Mouse (Mus musculus) liver, postnatal 0 days (tissue): ENCODE results near the gene Echs1. TPM values are rescaled to one million over a fixed set of nuclear protein-coding genes. Genes with fewer than 3 reads are reported as not detected.
A peak's percentile ranks its signal among the peaks of the same experiment; 100 is the strongest.

Source experiments
- ATAC-seq: fragments of 200-750 bp; cut with Nextera tagmentation; 2 replicates; pipeline ENCODE4 v1.8.0; 2017; ENCODE audit warnings: mild to moderate bottlenecking, moderate library complexity
- DNase-seq: peaks from one replicate; pipeline ENCODE4 v3.0.0-alpha.2; 2016
- H3K27ac ChIP-seq: fragments of 300-500 bp; sonication (generic); 2 replicates; pipeline ENCODE4 v1.5.1; 2014; ENCODE audit warnings: antibody characterized with exemption, moderate library complexity, mild to moderate bottlenecking, low read depth
- H3K27me3 ChIP-seq: fragments of 300-500 bp; sonication (generic); 2 replicates; pipeline ENCODE4 v1.6.1; 2014; ENCODE audit warnings: low read length, control low read depth, mixed read lengths; ENCODE audit not compliant: insufficient read depth
- H3K36me3 ChIP-seq: fragments of 300-500 bp; sonication (generic); replicated peaks from 2 replicates; pipeline ENCODE4 v1.6.1; 2014; ENCODE audit warnings: mild to moderate bottlenecking, control low read depth, low read length, moderate library complexity, mixed read lengths; ENCODE audit not compliant: insufficient read depth
- H3K4me1 ChIP-seq: fragments of 300-500 bp; sonication (generic); 2 replicates; pipeline ENCODE4 v1.6.1; 2014; ENCODE audit warnings: antibody characterized with exemption, mild to moderate bottlenecking, control low read depth; ENCODE audit not compliant: insufficient read depth
- H3K4me2 ChIP-seq: fragments of 300-500 bp; sonication (generic); 2 replicates; pipeline ENCODE4 v1.6.1; 2014; ENCODE audit warnings: low read depth, mild to moderate bottlenecking, low read length, moderate library complexity, mixed read lengths
- H3K4me3 ChIP-seq: fragments of 300-500 bp; sonication (generic); 2 replicates; pipeline ENCODE4 v1.5.1; 2014; ENCODE audit warnings: low read depth, low read length
- H3K9ac ChIP-seq: fragments of 300-500 bp; sonication (generic); replicated peaks from 2 replicates; pipeline ENCODE4 v1.6.1; 2014; ENCODE audit warnings: mild to moderate bottlenecking, moderate library complexity
- H3K9me3 ChIP-seq: fragments of 300-500 bp; sonication (generic); 2 replicates; pipeline ENCODE4 v1.6.1; 2016; ENCODE audit warnings: mild to moderate bottlenecking, control low read depth, low read length, mixed read lengths
- CTCF ChIP-seq: sonication (generic); IDR thresholded peaks from 2 replicates; pipeline ENCODE4 v1.5.1; 2016; ENCODE audit warnings: antibody characterized with exemption, low read depth
- EP300 ChIP-seq: IDR thresholded peaks from 2 replicates; pipeline ENCODE4 v1.6.1; 2016; ENCODE audit warnings: antibody characterized with exemption, low read depth, mild to moderate bottlenecking
- WGBS: fragments of 180-500 bp; shearing (Covaris S2); extraction: QIAGEN DNeasy Blood & Tissue Kit; methylation state at CpG from one replicate; pipeline ENCODE4 v1.1.7; 2014; ENCODE audit not compliant: insufficient replicate concordance; 5-methylcytosine and 5-hydroxymethylcytosine counted together
- polyA plus RNA-seq: library from polyadenylated mRNA; unstranded; fragments of >200 nt; fragmentation: Nextera tagmentation; extraction: Ambion mirVana; gene quantifications from 2 replicates; pipeline ENCODE4 v1.2.1, GENCODE M21; 2015

Echs1 gene
- polyA plus RNA-seq, 1 experiment from 2014 or later: 194 TPM

- Histone ChIP-seq H3K4me2 (no peak within 1 kb of the TSS), H3K27ac (no peak within 1 kb of the TSS), H3K4me1 (no peaks in the 10 kb centered on the region), H3K4me3 (no peak within 1 kb of the TSS), H3K9ac (no peak within 1 kb of the TSS), H3K9me3 (no peaks in the 10 kb centered on the region), H3K36me3 (no peaks in the 10 kb centered on the region), H3K27me3 (peaks cover 35% of the 10 kb centered on the region)
- no peak for TF ChIP-seq EP300
- peak; percentile 43 for TF ChIP-seq CTCF
- no peak for ATAC-seq
- DNase-seq: peak; percentile 45
- WGBS: 9% methylated on average over 18 of the region's 18 CpGs
Observed at GRCm38 (mm10) chr7:140082242-140082678, 34.0 kb downstream of the Echs1 start, which contains the start of gene Caly. Caly (minus strand) TSS chr7:140082548.

GRCm38 (mm10) chr7:140081408-140082241 is 34.7 kb downstream of the Echs1 start:
- Histone ChIP-seq H3K36me3 (no peaks in the 10 kb centered on the region), H3K4me1 (no peaks in the 10 kb centered on the region), H3K4me3 (no peak overlapping the region), H3K27me3 (peaks cover 35% of the 10 kb centered on the region), H3K4me2 (no peak overlapping the region), H3K9me3 (no peaks in the 10 kb centered on the region), H3K27ac (no peak overlapping the region), H3K9ac (no peak overlapping the region)
- no peak for DNase-seq
- WGBS: 20% methylated on average over 20 of the region's 20 CpGs
- no peak for ATAC-seq
- TF ChIP-seq EP300: no peak

- Histone ChIP-seq H3K4me2 (no peak overlapping the region), H3K9me3 (no peaks in the 10 kb centered on the region), H3K4me1 (no peaks in the 10 kb centered on the region), H3K36me3 (no peaks in the 10 kb centered on the region), H3K9ac (no peak overlapping the region), H3K4me3 (no peak overlapping the region), H3K27me3 (peaks cover 35% of the 10 kb centered on the region), H3K27ac (no peak overlapping the region)
- ATAC-seq (0 out of 2 replicates have a peak, but pooled peaks have one; percentile 29), DNase-seq (peak; percentile 65)
- WGBS: 5% methylated on average over 24 of the region's 24 CpGs
- no peak for TF ChIP-seq EP300
- no peak; the same call in 1 of the 2 replicates for TF ChIP-seq CTCF
Observed at GRCm38 (mm10) chr7:140080503-140081156, 35.6 kb downstream of the Echs1 start.

GRCm38 (mm10) chr7:140078711-140079110 is 37.6 kb downstream of the Echs1 start:
- TF ChIP-seq EP300 (no peak), CTCF (peak; percentile 88)
- H3K4me3 ChIP-seq: no peak overlapping the region
- H3K4me2 ChIP-seq: no peak overlapping the region
- no peak overlapping the region for H3K27ac ChIP-seq
- no peaks in the 10 kb centered on the region for H3K4me1 ChIP-seq
- ATAC-seq (peak; percentile 40; the same call in 1 of the 2 replicates), DNase-seq (peak; percentile 84)
- no peaks in the 10 kb centered on the region for H3K36me3 ChIP-seq
- H3K9ac ChIP-seq: no peak overlapping the region
- no peaks in the 10 kb centered on the region for H3K9me3 ChIP-seq
- 2% methylated on average over 5 of the region's 5 CpGs for WGBS
- peaks cover 35% of the 10 kb centered on the region for H3K27me3 ChIP-seq

- no peak overlapping the region for H3K27ac ChIP-seq
Observed at GRCm38 (mm10) chr7:140077698-140078097, 38.6 kb downstream of the Echs1 start.

GRCm38 (mm10) chr7:140070042-140070711 is 46.1 kb downstream of the Echs1 start:
- ATAC-seq (peak; percentile 44), DNase-seq (peak; percentile 27)
- H3K27ac ChIP-seq: no peak overlapping the region
- no peak overlapping the region; the same call in 1 of the 2 replicates for H3K9ac ChIP-seq
- H3K9me3 ChIP-seq: no peaks in the 10 kb centered on the region
- 0 out of 2 replicates have a peak, but pooled peaks cover 4% of the 10 kb centered on the region for H3K4me1 ChIP-seq
- peak overlapping the region; percentile 65 for H3K4me2 ChIP-seq
- H3K27me3 ChIP-seq: peaks cover 9% of the 10 kb centered on the region; the same call in 1 of the 2 replicates
- TF ChIP-seq EP300 (no peak), CTCF (no peak)
- H3K4me3 ChIP-seq: peak overlapping the region; percentile 29; the same call in 1 of the 2 replicates
- no peaks in the 10 kb centered on the region for H3K36me3 ChIP-seq
- WGBS: 40% methylated on average over 39 of the region's 39 CpGs

More at GRCm38 (mm10) chr7:140077698-140078097, 38.6 kb downstream of the Echs1 start:
- Histone ChIP-seq H3K4me1 (no peaks in the 10 kb centered on the region), H3K9ac (no peak overlapping the region), H3K9me3 (no peaks in the 10 kb centered on the region), H3K27me3 (peaks cover 35% of the 10 kb centered on the region), H3K4me3 (no peak overlapping the region), H3K36me3 (no peaks in the 10 kb centered on the region), H3K4me2 (no peak overlapping the region)
- DNase-seq: no peak
- no peak for ATAC-seq
- TF ChIP-seq EP300 (no peak), CTCF (no peak)
- WGBS: 59% methylated on average over 6 of the region's 6 CpGs
